Mouse (Mus musculus) forebrain, embryonic 11.5 days (tissue): ENCODE measurements around the gene Stk40. TPM values are rescaled to one million over a fixed set of nuclear protein-coding genes. Genes with fewer than 3 reads are reported as not detected.

ENCODE experiments used
- ATAC-seq: fragments of 200-750 bp; cut with Nextera tagmentation; replicated peaks from 2 replicates; pipeline ENCODE4 v1.8.0; 2017; ENCODE audit warnings: moderate TSS enrichment; ENCODE audit not compliant: low FRiP score
- DNase-seq: peaks from one replicate; pipeline ENCODE4 v3.0.0-alpha.2; 2017; ENCODE audit warnings: low spot score
- H3K27ac ChIP-seq: fragments of 300-500 bp; sonication (generic); 2 replicates; pipeline ENCODE4 v1.5.1; 2014; ENCODE audit warnings: low read depth, low read length
- H3K27me3 ChIP-seq: fragments of 300-500 bp; sonication (generic); 2 replicates; pipeline ENCODE4 v1.6.1; 2014; ENCODE audit warnings: mild to moderate bottlenecking, low read length, mixed read lengths; ENCODE audit not compliant: control insufficient read depth, insufficient read depth
- H3K36me3 ChIP-seq: fragments of 300-500 bp; sonication (generic); 2 replicates; pipeline ENCODE4 v1.6.1; 2014; ENCODE audit warnings: mild to moderate bottlenecking, low read length, moderate library complexity, mixed read lengths; ENCODE audit not compliant: control insufficient read depth, insufficient read depth
- H3K4me1 ChIP-seq: fragments of 300-500 bp; sonication (generic); replicated peaks from 2 replicates; pipeline ENCODE4 v1.6.1; 2014; ENCODE audit warnings: low read length, mixed read lengths; ENCODE audit not compliant: control insufficient read depth, insufficient read depth
- H3K4me2 ChIP-seq: fragments of 300-500 bp; sonication (generic); 2 replicates; pipeline ENCODE4 v1.6.1; 2014; ENCODE audit warnings: low read depth, mild to moderate bottlenecking, low read length, moderate library complexity, mixed read lengths; ENCODE audit not compliant: severe bottlenecking
- H3K4me3 ChIP-seq: fragments of 300-500 bp; sonication (generic); 2 replicates; pipeline ENCODE4 v1.5.1; 2014; ENCODE audit warnings: low read depth, low read length
- H3K9ac ChIP-seq: fragments of 300-500 bp; sonication (generic); 2 replicates; pipeline ENCODE4 v1.6.1; 2014; ENCODE audit warnings: low read length
- H3K9me3 ChIP-seq: fragments of 300-500 bp; sonication (generic); 2 replicates; pipeline ENCODE4 v1.6.1; 2016; ENCODE audit warnings: low read length, mixed read lengths; ENCODE audit not compliant: control insufficient read depth
- WGBS: fragments of 180-500 bp; shearing (Covaris S2); extraction: QIAGEN DNeasy Blood & Tissue Kit; methylation state at CpG from one replicate; pipeline ENCODE4 v1.1.7; 2014; 5-methylcytosine and 5-hydroxymethylcytosine counted together
- polyA plus RNA-seq: library from polyadenylated mRNA; unstranded; fragments of >200 nt; fragmentation: Nextera tagmentation; extraction: Ambion mirVana; gene quantifications from 2 replicates; pipeline ENCODE4 v1.2.1, GENCODE M21; 2014

Gene Stk40
- polyA plus RNA-seq, 1 experiment from 2014 or later = 37.4 TPM

DNA sequence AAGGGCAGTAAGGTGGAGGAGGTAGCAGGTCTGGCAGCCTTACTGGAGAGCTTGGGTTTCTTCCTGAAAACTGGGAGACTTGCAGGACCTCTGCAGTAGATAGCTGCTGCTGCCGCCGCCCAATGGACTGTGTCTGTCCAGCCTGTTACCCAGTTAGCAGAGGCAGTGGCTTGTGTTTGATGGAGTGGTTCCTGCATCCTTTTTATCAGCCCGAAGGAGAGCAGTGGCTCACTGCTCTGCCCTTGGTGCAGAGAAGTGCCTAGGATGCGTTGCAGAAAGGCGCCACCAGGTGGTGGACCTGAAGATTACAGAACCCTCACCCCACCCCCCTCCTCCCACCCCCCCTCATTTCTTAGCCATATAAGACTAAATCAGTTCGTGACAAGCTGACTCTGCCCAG, 10.2 kb downstream of the Stk40 start:
- Histone ChIP-seq H3K9ac (no peak overlapping the region), H3K27me3 (no peaks in the 10 kb centered on the region), H3K36me3 (no peaks in the 10 kb centered on the region), H3K4me2 (no peak overlapping the region), H3K27ac (no peak overlapping the region), H3K9me3 (no peaks in the 10 kb centered on the region), H3K4me1 (peaks cover 12% of the 10 kb centered on the region; the same call in 1 of the 2 replicates), H3K4me3 (no peak overlapping the region)
- WGBS = 28% methylated on average over 6 of the region's 6 CpGs
- no peak for ATAC-seq
- DNase-seq = peak; percentile 77

DNA sequence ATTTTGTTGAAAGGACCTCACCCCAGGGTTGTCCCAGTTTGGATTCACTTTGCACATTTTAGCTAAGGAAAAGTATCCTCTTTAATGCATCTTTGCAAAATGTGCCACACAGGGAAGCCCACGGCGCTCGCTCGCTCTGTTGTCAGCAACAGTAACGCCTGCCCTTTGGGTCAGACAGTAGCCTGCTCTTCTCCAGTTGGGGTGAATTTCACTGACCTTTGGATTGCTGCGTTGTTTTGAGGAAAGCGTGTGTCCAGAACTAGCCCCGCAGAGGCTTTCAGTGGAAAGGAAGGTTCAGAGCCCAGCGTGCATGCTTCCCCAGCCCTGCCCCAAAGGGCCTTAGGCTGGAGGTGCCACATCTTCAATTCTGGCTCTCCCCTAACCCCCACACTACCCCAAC, 11.7 kb downstream of the Stk40 start:
- H3K4me2 ChIP-seq = no peak overlapping the region
- H3K27ac ChIP-seq = no peak overlapping the region
- no peaks in the 10 kb centered on the region for H3K9me3 ChIP-seq
- no peaks in the 10 kb centered on the region for H3K27me3 ChIP-seq
- no peak overlapping the region for H3K4me3 ChIP-seq
- ATAC-seq (no peak), DNase-seq (no peak)
- no peaks in the 10 kb centered on the region for H3K36me3 ChIP-seq
- H3K9ac ChIP-seq = no peak overlapping the region
- H3K4me1 ChIP-seq = peaks cover 9% of the 10 kb centered on the region; the same call in 1 of the 2 replicates
- 92% methylated on average over 9 of the region's 9 CpGs for WGBS

DNA sequence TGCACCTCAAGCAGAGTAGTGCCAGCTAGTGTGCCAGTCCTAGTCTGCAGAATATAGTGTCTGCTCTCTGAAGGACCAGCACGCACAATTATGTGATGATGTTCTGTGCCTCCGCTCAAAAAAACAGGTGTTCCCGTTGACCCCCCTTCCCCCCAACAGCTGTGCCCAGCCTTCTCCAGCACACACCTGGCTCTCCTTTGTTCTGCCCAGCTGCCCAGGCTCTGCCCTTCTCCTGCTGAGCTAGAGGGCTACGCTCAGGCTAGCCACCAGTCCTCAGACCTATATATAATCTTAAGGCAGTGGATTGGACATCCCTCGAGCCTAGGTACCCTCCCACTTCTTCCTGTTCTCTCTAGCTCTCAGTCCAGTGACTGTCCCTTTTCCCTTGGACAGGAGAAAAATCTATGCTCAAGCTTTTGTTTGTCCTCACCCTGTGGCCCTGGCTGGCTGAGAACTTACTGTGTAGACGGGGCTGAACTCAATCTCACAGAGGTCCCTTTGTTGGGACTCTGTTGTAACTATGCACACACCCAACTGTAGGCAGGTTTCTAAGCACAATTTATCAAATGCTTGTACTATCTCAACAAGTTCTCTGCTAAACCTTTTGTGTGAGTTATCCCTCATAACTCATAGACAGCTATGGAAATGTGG, 12.2 kb downstream of the Stk40 start:
- WGBS = 81% methylated on average over 6 of the region's 6 CpGs
- no peak for ATAC-seq
- Histone ChIP-seq H3K4me3 (no peak overlapping the region), H3K4me2 (no peak overlapping the region), H3K36me3 (no peaks in the 10 kb centered on the region), H3K9ac (no peak overlapping the region), H3K27me3 (no peaks in the 10 kb centered on the region), H3K4me1 (peaks cover 4% of the 10 kb centered on the region; the same call in 1 of the 2 replicates), H3K27ac (no peak overlapping the region), H3K9me3 (no peaks in the 10 kb centered on the region)
- DNase-seq = no peak

DNA sequence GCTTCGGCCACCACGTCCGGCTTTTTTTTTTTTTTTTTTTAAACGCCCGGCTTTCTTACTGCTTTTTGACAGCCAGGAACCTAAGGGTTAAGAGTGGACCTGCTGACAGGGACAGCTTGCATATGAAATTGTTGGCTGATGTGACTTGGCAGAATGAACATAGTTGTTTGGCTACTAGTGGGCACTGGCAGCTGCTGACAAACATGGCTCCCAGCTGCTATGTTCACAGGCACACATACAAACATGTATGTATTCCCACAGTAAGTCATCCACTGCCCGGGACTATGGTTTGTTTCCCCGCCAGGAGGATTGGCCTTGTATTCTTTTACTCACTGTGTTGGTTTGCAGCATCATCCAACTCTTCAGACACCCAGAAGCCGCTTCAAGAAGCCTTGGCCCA, 13.4 kb downstream of the Stk40 start:
- Histone ChIP-seq H3K4me2 (no peak overlapping the region), H3K9me3 (peaks cover 3% of the 10 kb centered on the region; the same call in 1 of the 2 replicates), H3K9ac (no peak overlapping the region), H3K27me3 (no peaks in the 10 kb centered on the region), H3K4me1 (no peaks in the 10 kb centered on the region), H3K27ac (no peak overlapping the region), H3K36me3 (no peaks in the 10 kb centered on the region), H3K4me3 (no peak overlapping the region)
- no peak for ATAC-seq
- 92% methylated on average over 8 of the region's 8 CpGs for WGBS
- DNase-seq = no peak

DNA sequence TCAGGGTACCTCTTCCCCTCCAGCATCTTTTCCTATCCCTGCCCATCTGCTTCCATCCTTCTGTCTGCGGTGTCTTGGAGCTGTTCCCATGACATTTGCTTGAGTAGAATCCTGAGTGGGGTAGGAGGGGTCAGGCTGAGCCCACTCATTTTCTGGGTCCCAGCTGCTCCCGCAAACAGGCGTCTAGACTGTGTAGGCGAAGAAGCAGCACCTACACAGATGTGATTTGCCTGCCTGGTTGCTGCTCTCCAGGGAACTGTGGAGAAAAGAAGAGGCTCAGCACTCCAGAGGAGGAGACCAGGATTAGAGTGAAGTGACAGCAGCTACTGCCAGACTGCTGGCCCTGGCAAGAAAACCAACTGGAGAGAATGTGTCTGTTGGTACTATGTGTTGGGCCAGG, 14.9 kb downstream of the Stk40 start:
- Histone ChIP-seq H3K36me3 (no peaks in the 10 kb centered on the region), H3K9me3 (peaks cover 3% of the 10 kb centered on the region; the same call in 1 of the 2 replicates), H3K27ac (no peak overlapping the region), H3K4me3 (no peak overlapping the region), H3K4me1 (no peaks in the 10 kb centered on the region), H3K27me3 (no peaks in the 10 kb centered on the region), H3K9ac (no peak overlapping the region), H3K4me2 (no peak overlapping the region)
- WGBS = 92% methylated on average over 4 of the region's 4 CpGs
- DNase-seq (no peak), ATAC-seq (no peak)

DNA sequence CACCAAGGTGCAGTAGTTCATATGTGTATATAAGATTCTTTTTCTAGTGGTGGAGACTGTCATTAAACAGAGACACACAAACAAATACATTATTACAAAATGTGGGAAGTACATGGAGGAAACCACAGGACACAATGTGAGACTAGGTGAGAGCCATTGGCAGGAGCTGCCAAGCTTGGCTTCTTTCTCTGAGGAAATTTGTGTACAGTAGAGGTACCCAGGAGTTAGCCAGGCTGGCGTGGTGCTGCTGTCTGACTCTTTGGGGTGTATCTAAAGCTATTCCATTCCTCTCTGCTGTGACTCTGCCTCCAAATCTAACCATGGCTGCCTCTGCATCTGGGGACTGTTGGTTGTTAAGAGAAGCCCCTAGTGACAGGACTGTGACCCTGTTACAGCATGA, 15.3 kb downstream of the Stk40 start:
- Histone ChIP-seq H3K4me2 (no peak overlapping the region), H3K27me3 (no peaks in the 10 kb centered on the region), H3K27ac (no peak overlapping the region), H3K4me3 (no peak overlapping the region), H3K9me3 (peaks cover 3% of the 10 kb centered on the region; the same call in 1 of the 2 replicates), H3K36me3 (no peaks in the 10 kb centered on the region), H3K4me1 (no peaks in the 10 kb centered on the region), H3K9ac (no peak overlapping the region)
- ATAC-seq = no peak
- no peak for DNase-seq
- WGBS = 61% methylated on average over 1 of the region's 1 CpGs

DNA sequence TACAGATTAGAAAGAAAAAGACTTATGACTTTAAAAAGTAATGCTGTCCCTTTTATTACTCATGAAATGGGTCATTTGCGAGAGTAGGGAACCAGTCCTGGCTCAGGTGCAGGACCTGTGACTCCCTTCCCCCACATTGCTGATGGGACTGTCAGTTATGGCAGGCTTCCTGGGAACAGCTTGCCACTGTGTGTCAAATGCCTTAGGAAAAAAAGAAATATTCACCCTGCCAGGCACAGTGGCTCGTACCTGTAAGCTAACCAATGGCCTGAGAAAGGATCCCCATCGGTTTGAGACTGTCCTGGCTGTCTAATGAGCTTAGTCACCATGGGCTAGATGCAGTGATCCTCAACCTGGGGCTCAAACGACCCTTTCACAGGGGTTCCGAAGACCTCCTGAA, 16.3 kb downstream of the Stk40 start:
- no peak for DNase-seq
- Histone ChIP-seq H3K4me2 (no peak overlapping the region), H3K4me1 (no peaks in the 10 kb centered on the region), H3K27ac (no peak overlapping the region), H3K36me3 (peaks cover 3% of the 10 kb centered on the region; the same call in 1 of the 2 replicates), H3K27me3 (no peaks in the 10 kb centered on the region), H3K9me3 (peaks cover 3% of the 10 kb centered on the region; the same call in 1 of the 2 replicates), H3K4me3 (no peak overlapping the region), H3K9ac (no peak overlapping the region)
- no peak for ATAC-seq
- WGBS = 92% methylated on average over 5 of the region's 5 CpGs

DNA sequence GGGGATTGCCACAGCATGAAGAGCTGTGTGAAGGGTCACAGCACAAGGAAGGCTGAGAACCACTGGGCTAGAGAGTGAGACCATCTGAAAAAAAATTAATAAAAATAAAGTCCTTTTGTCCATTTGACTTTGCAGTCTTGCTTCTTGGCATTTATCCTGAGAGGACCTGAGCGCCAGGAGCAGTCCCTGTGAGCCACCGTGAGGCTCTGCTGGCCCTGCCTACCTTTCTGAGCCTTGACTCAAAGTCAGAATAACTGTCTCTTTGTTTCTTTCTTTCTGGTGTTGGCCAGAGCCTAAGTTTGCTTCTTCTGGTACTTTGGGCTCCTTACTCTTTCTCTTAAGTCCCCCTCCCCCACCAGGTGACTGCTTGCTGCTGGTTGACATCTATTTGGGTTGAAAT, 16.7 kb downstream of the Stk40 start:
- Histone ChIP-seq H3K9me3 (peaks cover 3% of the 10 kb centered on the region; the same call in 1 of the 2 replicates), H3K4me3 (no peak overlapping the region), H3K27ac (no peak overlapping the region), H3K4me1 (no peaks in the 10 kb centered on the region), H3K27me3 (no peaks in the 10 kb centered on the region), H3K9ac (no peak overlapping the region), H3K36me3 (peaks cover 3% of the 10 kb centered on the region; the same call in 1 of the 2 replicates), H3K4me2 (no peak overlapping the region)
- DNase-seq = no peak
- 98% methylated on average over 2 of the region's 2 CpGs for WGBS
- no peak for ATAC-seq
